Mouse (Mus musculus) spleen, adult 12 weeks (tissue): Measurements from ENCODE around the gene Zdhhc14.

Experiments
- DNase-seq: peaks from one replicate; pipeline ENCODE4 v3.0.0; 2022; ENCODE audit warnings: low spot score

The Zdhhc14 gene

GRCm38 (mm10) chr17:5607352-5607751 is 115.0 kb downstream of the Zdhhc14 start:
- DNase-seq = no peak

- DNase-seq = no peak
Measured at GRCm38 (mm10) chr17:5609875-5610552, 117.7 kb downstream of the Zdhhc14 start.

- DNase-seq = no peak
Measured at GRCm38 (mm10) chr17:5612236-5612635, 119.9 kb downstream of the Zdhhc14 start.

- no peak for DNase-seq
Measured at GRCm38 (mm10) chr17:5614771-5615318, 122.5 kb downstream of the Zdhhc14 start.

GRCm38 (mm10) chr17:5621626-5622591 is 129.6 kb downstream of the Zdhhc14 start:
- DNase-seq = no peak

GRCm38 (mm10) chr17:5622764-5623163 is 130.4 kb downstream of the Zdhhc14 start:
- no peak for DNase-seq

GRCm38 (mm10) chr17:5623181-5623580 is 130.8 kb downstream of the Zdhhc14 start:
- no peak for DNase-seq

GRCm38 (mm10) chr17:5624815-5625214 is 132.5 kb downstream of the Zdhhc14 start:
- DNase-seq = peak; percentile 8

GRCm38 (mm10) chr17:5626402-5626801 is 134.0 kb downstream of the Zdhhc14 start:
- DNase-seq = no peak

GRCm38 (mm10) chr17:5627664-5628063 is 135.3 kb downstream of the Zdhhc14 start:
- DNase-seq = no peak

- DNase-seq = no peak
Measured at GRCm38 (mm10) chr17:5629651-5630050, 137.3 kb downstream of the Zdhhc14 start.

GRCm38 (mm10) chr17:5635254-5635653 is 142.9 kb downstream of the Zdhhc14 start:
- no peak for DNase-seq

- DNase-seq = no peak
Measured at GRCm38 (mm10) chr17:5641436-5641835, 149.1 kb downstream of the Zdhhc14 start.

- no peak for DNase-seq
Measured at GRCm38 (mm10) chr17:5642918-5643721, 150.8 kb downstream of the Zdhhc14 start.

- no peak for DNase-seq
Measured at GRCm38 (mm10) chr17:5650124-5650523, 157.8 kb downstream of the Zdhhc14 start.

- no peak for DNase-seq
Measured at GRCm38 (mm10) chr17:5650642-5651041, 158.3 kb downstream of the Zdhhc14 start.

- no peak for DNase-seq
Measured at GRCm38 (mm10) chr17:5651551-5651950, 159.2 kb downstream of the Zdhhc14 start.

GRCm38 (mm10) chr17:5653981-5654380 is 161.6 kb downstream of the Zdhhc14 start:
- DNase-seq = no peak

GRCm38 (mm10) chr17:5655536-5655935 is 163.2 kb downstream of the Zdhhc14 start:
- DNase-seq = no peak

GRCm38 (mm10) chr17:5660317-5661080 is 168.1 kb downstream of the Zdhhc14 start:
- DNase-seq = no peak

GRCm38 (mm10) chr17:5666652-5667051 is 174.3 kb downstream of the Zdhhc14 start:
- DNase-seq = no peak
